Mouse (Mus musculus): ENCODE measurements around the gene Gmppa. TPM values are rescaled to one million over a fixed set of nuclear protein-coding genes. Genes with fewer than 3 reads are reported as not detected.
A peak's percentile ranks its signal among the peaks of the same experiment; 100 is the strongest.

Gene Gmppa
- 103 TPM in 2 replicates for polyA plus RNA-seq (2015; fragmentation: Nextera tagmentation; extraction: Ambion mirVana)

DNA sequence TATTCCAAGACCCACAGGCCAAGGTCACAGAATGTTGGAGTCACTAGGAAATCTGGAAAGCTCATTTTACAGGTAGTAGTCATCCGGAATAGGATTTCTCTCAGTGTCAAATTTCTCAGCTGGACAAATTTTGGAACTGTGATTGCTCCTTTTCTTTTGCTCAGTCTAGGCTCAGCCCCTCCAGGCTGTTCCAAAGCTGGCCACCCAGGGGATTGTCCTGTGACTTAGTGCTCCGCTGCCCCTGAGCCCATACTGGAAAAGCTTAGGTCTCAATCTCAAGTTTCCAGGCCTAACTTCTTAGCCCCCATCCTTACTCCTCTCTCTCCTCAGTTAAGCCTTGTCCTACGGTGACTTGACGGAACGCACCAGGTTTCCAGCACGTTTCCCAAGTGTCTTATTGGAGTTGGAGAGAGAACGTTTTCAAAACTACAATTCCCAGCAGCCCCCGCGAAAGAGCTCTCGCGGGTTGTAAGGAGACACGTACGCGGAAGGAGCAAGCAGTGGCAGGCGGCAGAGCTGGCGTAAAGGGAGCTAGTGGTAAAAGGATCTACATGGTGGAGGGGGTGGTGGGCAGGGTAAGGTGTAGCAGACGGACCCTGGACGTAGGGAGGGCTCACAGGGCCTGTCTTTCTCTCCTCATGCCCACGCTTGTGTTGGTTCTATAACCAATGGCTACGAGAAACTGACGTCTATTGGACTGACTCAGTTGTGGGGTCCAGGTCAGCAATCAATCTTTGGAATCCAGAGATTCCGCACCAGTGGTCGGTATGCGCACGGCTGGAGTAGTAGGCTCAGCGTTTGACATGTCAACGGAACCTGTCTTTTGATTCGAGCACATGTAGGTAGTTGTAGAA, at the start of gene Gmppa:
Gmppa (plus strand) TSS at position 456 of the 854 bp plus-strand sequence.
- WGBS = 6% methylated on average over 28 of the region's 28 CpGs
- H3K4me2 ChIP-seq = peak within 1 kb of the TSS; percentile 70

GRCm38 (mm10) chr1:75386149-75386548, 49.6 kb upstream of the Gmppa start:
- Histone ChIP-seq H3K4me2 (no peak overlapping the region), H3K27me3 (replicated peaks) (peaks cover 38% of the 10 kb centered on the region), H3K4me1 (peaks cover 36% of the 10 kb centered on the region), H3K27ac (no peak overlapping the region), H3K36me3 (0 out of 2 replicates have a peak, but pooled peaks cover 3% of the 10 kb centered on the region), H3K9me3 (no peaks in the 10 kb centered on the region), H3K9ac (no peak overlapping the region), H3K4me3 (replicated peaks) (no peak overlapping the region)
- WGBS = 42% methylated on average over 4 of the region's 4 CpGs
- ATAC-seq (ENCODE audit: insufficient read depth, low FRiP score, low read depth) = no peak

More for the DNA sequence above, at the start of gene Gmppa:
- peak within 1 kb of the TSS; percentile 64; the same call in 1 of the 2 replicates for H3K27ac ChIP-seq
- H3K4me1 ChIP-seq = peaks cover 15% of the 10 kb centered on the region
- no peaks in the 10 kb centered on the region for H3K9me3 ChIP-seq
- ATAC-seq (ENCODE audit: insufficient read depth, low FRiP score, low read depth) = peak; percentile 74
- H3K9ac ChIP-seq = peak within 1 kb of the TSS; percentile 73
- no peaks in the 10 kb centered on the region for H3K27me3 ChIP-seq (replicated peaks)
- H3K36me3 ChIP-seq = peaks cover 11% of the 10 kb centered on the region; the same call in 1 of the 2 replicates
- peak within 1 kb of the TSS; percentile 68 for H3K4me3 ChIP-seq (replicated peaks)

- Histone ChIP-seq H3K27ac (no peak overlapping the region), H3K27me3 (replicated peaks) (peaks cover 38% of the 10 kb centered on the region), H3K9me3 (no peaks in the 10 kb centered on the region), H3K4me2 (peak overlapping the region; percentile 46), H3K9ac (no peak overlapping the region), H3K4me1 (peaks cover 26% of the 10 kb centered on the region; the same call in 1 of the 2 replicates), H3K4me3 (replicated peaks) (no peak overlapping the region), H3K36me3 (0 out of 2 replicates have a peak, but pooled peaks cover 3% of the 10 kb centered on the region)
- 40% methylated on average over 7 of the region's 7 CpGs for WGBS
- no peak for ATAC-seq (ENCODE audit: insufficient read depth, low FRiP score, low read depth)
These were observed 48.2 kb upstream of the Gmppa start for GRCm38 (mm10) chr1:75387469-75387928.

- Histone ChIP-seq H3K4me1 (peaks cover 23% of the 10 kb centered on the region; the same call in 1 of the 2 replicates), H3K4me2 (peak overlapping the region; percentile 46), H3K27me3 (replicated peaks) (peaks cover 38% of the 10 kb centered on the region), H3K4me3 (replicated peaks) (peak overlapping the region; percentile 17), H3K27ac (no peak overlapping the region), H3K9me3 (no peaks in the 10 kb centered on the region), H3K36me3 (0 out of 2 replicates have a peak, but pooled peaks cover 3% of the 10 kb centered on the region), H3K9ac (no peak overlapping the region)
- no peak for ATAC-seq (ENCODE audit: insufficient read depth, low FRiP score, low read depth)
- WGBS = 25% methylated on average over 94 of the region's 94 CpGs
These were observed 47.5 kb upstream of the Gmppa start for GRCm38 (mm10) chr1:75387929-75388897.

DNA sequence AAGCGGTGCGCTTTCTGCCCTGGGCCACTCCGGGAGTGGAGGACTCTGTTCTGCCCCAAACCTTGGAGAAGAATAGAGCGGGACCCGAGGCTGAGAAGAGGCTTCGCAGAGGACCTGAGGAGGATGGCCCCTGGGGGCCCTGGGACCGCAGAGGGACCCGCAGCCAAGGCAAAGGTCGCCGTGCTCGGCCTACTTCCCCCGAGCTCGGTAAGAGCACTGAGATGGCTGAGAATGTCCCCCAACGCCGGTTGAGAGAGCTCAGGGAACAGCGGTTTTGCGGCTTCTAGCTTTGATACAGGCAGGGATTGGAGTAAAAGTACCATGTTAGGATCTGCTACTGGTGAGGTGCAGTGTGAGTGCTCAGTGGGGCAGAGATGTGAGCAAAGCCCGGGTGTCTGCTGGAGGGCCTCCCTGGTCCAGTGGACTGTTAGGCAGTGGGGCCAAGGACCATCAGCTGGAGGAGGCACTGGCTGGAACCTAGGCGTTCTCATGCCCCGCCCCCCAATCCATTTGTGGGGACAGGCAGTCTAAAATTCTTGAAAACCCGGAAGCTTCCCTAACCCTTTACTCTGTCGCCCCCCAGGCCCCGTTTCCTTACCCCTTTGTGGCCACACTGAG, 46.7 kb upstream of the Gmppa start:
- WGBS = 42% methylated on average over 23 of the region's 23 CpGs
- no peak for ATAC-seq (ENCODE audit: insufficient read depth, low FRiP score, low read depth)
- Histone ChIP-seq H3K27me3 (replicated peaks) (peaks cover 38% of the 10 kb centered on the region), H3K9me3 (no peaks in the 10 kb centered on the region), H3K4me2 (peak overlapping the region; percentile 46), H3K4me1 (peaks cover 23% of the 10 kb centered on the region; the same call in 1 of the 2 replicates), H3K4me3 (replicated peaks) (no peak overlapping the region), H3K27ac (no peak overlapping the region), H3K36me3 (0 out of 2 replicates have a peak, but pooled peaks cover 3% of the 10 kb centered on the region), H3K9ac (no peak overlapping the region)

GRCm38 (mm10) chr1:75393139-75393538, 42.6 kb upstream of the Gmppa start:
- Histone ChIP-seq H3K9me3 (no peaks in the 10 kb centered on the region), H3K4me2 (no peak overlapping the region), H3K36me3 (0 out of 2 replicates have a peak, but pooled peaks cover 6% of the 10 kb centered on the region), H3K4me3 (replicated peaks) (no peak overlapping the region), H3K9ac (no peak overlapping the region), H3K4me1 (peaks cover 9% of the 10 kb centered on the region; the same call in 1 of the 2 replicates), H3K27ac (peak overlapping the region; percentile 38), H3K27me3 (replicated peaks) (peaks cover 13% of the 10 kb centered on the region)
- ATAC-seq (ENCODE audit: insufficient read depth, low FRiP score, low read depth) = peak; percentile 33; the same call in 1 of the 2 replicates
- 64% methylated on average over 9 of the region's 9 CpGs for WGBS

DNA sequence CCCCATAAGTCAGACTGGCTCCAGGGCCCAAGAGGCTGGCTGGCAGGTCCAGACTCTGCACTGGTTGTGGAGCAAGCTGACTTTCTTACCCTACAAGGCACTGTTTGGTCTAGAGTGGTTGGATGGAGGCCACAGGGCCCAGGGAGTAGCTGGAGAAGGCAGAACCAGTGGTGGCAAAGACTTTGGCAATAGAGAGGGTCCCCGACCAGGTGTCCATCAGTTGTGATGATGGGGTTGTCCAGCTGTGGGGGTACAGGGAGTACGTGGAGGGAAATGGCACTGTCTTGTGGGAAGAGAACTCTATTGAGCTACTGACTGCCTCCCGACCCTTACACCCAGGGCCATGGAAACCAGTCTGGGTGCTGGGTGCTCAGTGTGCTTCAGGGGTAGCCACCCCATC, 41.9 kb upstream of the Gmppa start:
- Histone ChIP-seq H3K4me1 (peaks cover 3% of the 10 kb centered on the region), H3K27me3 (replicated peaks) (peaks cover 6% of the 10 kb centered on the region; the same call in 1 of the 2 replicates), H3K27ac (0 out of 2 replicates have a peak overlapping the region, but pooled peaks have one; percentile 38), H3K36me3 (0 out of 2 replicates have a peak, but pooled peaks cover 4% of the 10 kb centered on the region), H3K9me3 (no peaks in the 10 kb centered on the region), H3K4me3 (replicated peaks) (no peak overlapping the region), H3K4me2 (no peak overlapping the region), H3K9ac (no peak overlapping the region)
- no peak for ATAC-seq (ENCODE audit: insufficient read depth, low FRiP score, low read depth)
- 92% methylated on average over 3 of the region's 3 CpGs for WGBS

- no peak overlapping the region for H3K4me3 ChIP-seq (replicated peaks)
- peak overlapping the region; percentile 81 for H3K27ac ChIP-seq
- no peaks in the 10 kb centered on the region for H3K9me3 ChIP-seq
- no peak overlapping the region for H3K9ac ChIP-seq
- H3K36me3 ChIP-seq = peaks cover 8% of the 10 kb centered on the region
- peaks cover 22% of the 10 kb centered on the region for H3K4me1 ChIP-seq
- 11% methylated on average over 9 of the region's 9 CpGs for WGBS
- no peaks in the 10 kb centered on the region for H3K27me3 ChIP-seq (replicated peaks)
- ATAC-seq (ENCODE audit: insufficient read depth, low FRiP score, low read depth) = peak; percentile 51; the same call in 1 of the 2 replicates
- peak overlapping the region; percentile 50; the same call in 1 of the 2 replicates for H3K4me2 ChIP-seq
These were observed 36.8 kb upstream of the Gmppa start for GRCm38 (mm10) chr1:75398761-75399402.

GRCm38 (mm10) chr1:75399755-75400492, 35.8 kb upstream of the Gmppa start:
- H3K36me3 ChIP-seq = peaks cover 8% of the 10 kb centered on the region
- H3K27ac ChIP-seq = peak overlapping the region; percentile 81
- WGBS = 11% methylated on average over 15 of the region's 15 CpGs
- H3K9ac ChIP-seq = no peak overlapping the region
- H3K9me3 ChIP-seq = no peaks in the 10 kb centered on the region
- peak overlapping the region; percentile 27 for H3K4me3 ChIP-seq (replicated peaks)
- H3K27me3 ChIP-seq (replicated peaks) = no peaks in the 10 kb centered on the region
- peaks cover 22% of the 10 kb centered on the region for H3K4me1 ChIP-seq
- peak overlapping the region; percentile 50 for H3K4me2 ChIP-seq
- peak; percentile 88 for ATAC-seq (ENCODE audit: insufficient read depth, low FRiP score, low read depth)

- Histone ChIP-seq H3K4me3 (replicated peaks) (peak overlapping the region; percentile 27; the same call in 1 of the 2 replicates), H3K9me3 (no peaks in the 10 kb centered on the region), H3K4me1 (peaks cover 22% of the 10 kb centered on the region), H3K27me3 (replicated peaks) (no peaks in the 10 kb centered on the region), H3K27ac (peak overlapping the region; percentile 81), H3K9ac (no peak overlapping the region), H3K36me3 (peaks cover 4% of the 10 kb centered on the region), H3K4me2 (peak overlapping the region; percentile 50)
- 32% methylated on average over 6 of the region's 6 CpGs for WGBS
- no peak for ATAC-seq (ENCODE audit: insufficient read depth, low FRiP score, low read depth)
These were observed 35.1 kb upstream of the Gmppa start for GRCm38 (mm10) chr1:75400493-75401115.
